Mouse (Mus musculus) lung, postnatal 0 days (tissue): ENCODE results near the gene Bhmt2.

Source experiments
- CTCF ChIP-seq: IDR thresholded peaks from 2 replicates; pipeline ENCODE4 v1.5.1; 2016; ENCODE audit warnings: antibody characterized with exemption, mild to moderate bottlenecking
- EP300 ChIP-seq: IDR thresholded peaks from 2 replicates; pipeline ENCODE4 v1.6.1; 2016; ENCODE audit warnings: antibody characterized with exemption, mild to moderate bottlenecking, control low read depth

GRCm38 (mm10) chr13:93698866-93699265 is 24.8 kb upstream of the Bhmt2 start:
- TF ChIP-seq CTCF (no peak), EP300 (no peak)
